Mouse (Mus musculus): ENCODE data around the gene Kctd11.
"Not testable (repeated sequence)": the region's sequence is repeated elsewhere in the genome, so short reads cannot be mapped to it uniquely, and the experiment has no call there.

The Kctd11 gene

GRCm38 (mm10) chr11:69880853-69881603, at the start of gene Kctd11:
TSS of gene Kctd11 (minus strand) at chr11:69881406.
- in situ Hi-C loops (cut with MboI; ENCODE audit: unreplicated experiment in 2 of 2): loop anchor here (5.0 kb wide), 1 partner anchor 41 kb away; the partner anchor contains the start of gene Eif5a (in 2 of the 2)

DNA sequence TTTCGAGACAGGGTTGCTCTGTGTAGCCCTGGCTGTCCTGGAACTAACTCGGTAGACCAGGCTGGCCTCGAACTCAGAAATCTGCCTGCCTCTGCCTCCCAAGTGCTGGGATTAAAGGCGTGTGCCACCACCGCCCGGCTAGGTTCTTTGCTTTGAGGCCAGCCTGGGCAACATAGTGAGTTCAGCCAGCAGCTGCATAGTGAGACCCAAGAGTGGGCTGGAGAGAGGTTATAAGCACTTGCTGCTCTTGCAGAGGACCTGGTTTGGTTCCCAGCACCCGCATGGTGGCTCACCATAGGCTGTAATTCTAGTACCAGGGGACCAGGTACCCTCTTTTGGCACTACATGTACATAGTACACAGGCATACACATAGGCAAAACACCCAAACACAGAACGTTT, 49.0 kb upstream of the Kctd11 start:
- in situ Hi-C loops (cut with MboI; ENCODE audit: unreplicated experiment in 2 of 2): loop anchor here (10.0 kb wide), 2 partner anchors 85 to 185 kb away; partner anchors contain the start of genes Acadvl (in 1 of the 2) and Dlg4 (in 1 of the 2)

DNA sequence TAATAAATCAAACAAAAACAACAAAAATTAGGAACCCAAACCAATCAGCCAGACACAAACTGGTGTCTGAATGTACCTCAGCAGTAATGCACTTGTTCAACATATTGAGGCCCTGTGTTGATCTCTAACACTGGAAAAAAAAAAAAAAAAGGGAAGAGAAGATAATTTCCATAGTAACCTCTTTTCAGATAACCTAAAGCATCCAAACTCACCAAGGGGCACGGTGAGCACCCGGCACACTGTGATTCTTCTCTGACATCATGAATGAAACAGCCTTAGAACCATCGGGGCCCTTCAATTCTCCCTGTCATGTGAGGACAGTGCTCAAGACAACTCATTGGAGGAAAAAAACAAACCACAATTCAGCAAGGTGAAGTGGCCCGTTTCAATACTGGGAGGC, 48.5 kb upstream of the Kctd11 start:
- in situ Hi-C loops (cut with MboI; ENCODE audit: unreplicated experiment in 2 of 2): loop anchor here (10.0 kb wide), 2 partner anchors 85 to 185 kb away; partner anchors contain the start of genes Acadvl (in 1 of the 2) and Dlg4 (in 1 of the 2)

GRCm38 (mm10) chr11:69927501-69927900, 46.3 kb upstream of the Kctd11 start:
- in situ Hi-C loops (cut with MboI; ENCODE audit: unreplicated experiment in 2 of 2): no loop called here

- in situ Hi-C loops (cut with MboI; ENCODE audit: unreplicated experiment in 2 of 2): loop anchor here (5.0 kb wide), 2 partner anchors 40 to 250 kb away; partner anchors contain the start of genes Kctd11 (in 2 of the 2) and Eif4a1 (in 1 of the 2)
Observed at GRCm38 (mm10) chr11:69922796-69923195, 41.6 kb upstream of the Kctd11 start.

DNA sequence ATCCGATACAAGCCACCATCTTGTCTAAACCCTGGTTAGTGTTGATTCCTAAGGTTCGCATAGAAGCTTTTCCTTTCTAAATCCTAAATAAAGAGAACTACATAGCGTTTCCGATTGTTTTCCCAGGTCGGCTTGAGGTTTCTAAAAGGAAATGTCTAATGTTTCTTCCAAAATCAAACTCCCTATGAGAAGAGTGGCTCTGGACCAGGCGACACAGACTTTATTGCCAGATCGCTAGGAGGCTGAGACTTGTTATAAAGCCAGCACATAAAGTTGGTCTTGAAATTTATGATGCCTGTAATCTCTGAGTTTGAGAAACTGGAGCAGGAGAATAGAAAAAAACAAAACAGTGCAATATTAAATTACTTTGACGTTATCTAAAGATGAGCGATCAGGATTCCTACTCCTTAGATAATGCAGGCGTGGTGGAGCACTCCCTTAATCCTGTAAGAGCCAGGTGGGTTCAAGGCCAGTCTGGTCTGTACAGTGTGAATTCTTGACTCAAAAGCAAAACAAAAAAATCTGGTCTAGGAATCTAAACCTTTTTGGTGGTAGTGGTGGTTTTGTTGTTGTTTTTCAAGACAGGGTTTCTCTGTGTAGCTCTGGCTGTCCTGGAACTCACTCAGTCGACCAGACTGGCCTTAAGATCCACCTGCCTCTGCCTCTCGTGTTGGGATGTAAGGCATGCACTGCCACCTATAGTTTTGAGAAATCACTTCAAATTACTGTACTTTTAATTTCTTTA, 41.0 kb upstream of the Kctd11 start:
- in situ Hi-C loops (cut with MboI; ENCODE audit: unreplicated experiment in 2 of 2): loop anchor here (5.0 kb wide), 2 partner anchors 40 to 250 kb away; partner anchors contain the start of genes Kctd11 (in 2 of the 2) and Eif4a1 (in 1 of the 2)

DNA sequence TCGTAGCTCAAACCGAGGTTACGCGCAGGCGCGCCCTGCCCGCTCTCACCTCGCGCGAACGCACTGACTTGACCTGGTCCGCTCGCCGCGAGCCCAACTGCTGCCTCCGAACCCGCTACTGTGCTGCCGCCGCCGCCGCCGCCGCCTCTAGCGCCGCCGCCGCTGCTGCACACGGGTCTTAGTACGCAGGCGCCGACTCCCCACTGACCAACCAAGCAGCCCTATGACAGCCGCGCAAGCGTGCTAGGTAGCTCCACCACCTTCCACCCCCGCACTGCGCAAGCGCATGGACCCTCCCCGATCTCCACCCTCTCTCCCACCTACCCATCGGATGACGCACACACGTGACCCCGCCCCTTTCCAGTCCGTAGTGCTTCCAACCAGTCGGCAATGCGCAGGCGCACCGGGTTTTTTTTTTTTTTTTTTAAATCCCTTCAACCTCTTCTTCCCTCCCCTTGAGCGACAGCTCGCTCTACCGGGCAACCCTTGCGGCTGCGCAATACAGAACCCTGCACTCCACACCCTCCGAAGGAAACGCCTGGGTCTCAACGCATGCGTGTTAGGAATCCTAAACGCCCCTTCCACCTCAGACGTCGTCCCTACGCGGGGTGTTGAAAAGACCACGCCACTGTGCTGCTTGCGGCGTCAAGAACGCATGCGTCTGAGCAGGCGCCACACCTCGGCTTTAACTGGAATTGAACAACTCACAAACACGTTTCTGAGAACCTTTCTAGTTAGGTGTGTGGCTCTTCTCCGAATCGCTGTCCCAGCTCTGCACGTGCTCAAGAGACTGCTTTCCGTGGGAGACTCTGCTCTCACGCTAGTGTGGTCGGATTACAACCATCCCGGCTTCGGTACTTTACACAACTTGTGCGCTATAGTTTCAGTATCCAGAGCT, 40.2 kb upstream of the Kctd11 start, which contains the start of gene Eif5a:
Gene Eif5a (minus strand): TSS at position 845 of the 898 bp plus-strand sequence.
- in situ Hi-C loops (cut with MboI; ENCODE audit: unreplicated experiment in 2 of 2): loop anchor here (5.0 kb wide), 2 partner anchors 39 to 249 kb away; partner anchors contain the start of genes Kctd11 (in 2 of the 2) and Eif4a1 (in 1 of the 2)

GRCm38 (mm10) chr11:69920266-69921031, 39.2 kb upstream of the Kctd11 start:
- in situ Hi-C loops (cut with MboI; ENCODE audit: unreplicated experiment in 2 of 2): loop anchor here (5.0 kb wide), 2 partner anchors 38 to 248 kb away; partner anchors contain the start of genes Kctd11 (in 2 of the 2) and Eif4a1 (in 1 of the 2)

GRCm38 (mm10) chr11:69919661-69920265, 38.6 kb upstream of the Kctd11 start:
- in situ Hi-C loops (cut with MboI; ENCODE audit: unreplicated experiment in 2 of 2): loop anchor here (5.0 kb wide), 2 partner anchors 37 to 247 kb away; partner anchors contain the start of genes Kctd11 (in 2 of the 2) and Eif4a1 (in 1 of the 2)

- in situ Hi-C loops (cut with MboI; ENCODE audit: unreplicated experiment in 2 of 2): no loop called here
Observed at GRCm38 (mm10) chr11:69919053-69919452, 37.8 kb upstream of the Kctd11 start.

DNA sequence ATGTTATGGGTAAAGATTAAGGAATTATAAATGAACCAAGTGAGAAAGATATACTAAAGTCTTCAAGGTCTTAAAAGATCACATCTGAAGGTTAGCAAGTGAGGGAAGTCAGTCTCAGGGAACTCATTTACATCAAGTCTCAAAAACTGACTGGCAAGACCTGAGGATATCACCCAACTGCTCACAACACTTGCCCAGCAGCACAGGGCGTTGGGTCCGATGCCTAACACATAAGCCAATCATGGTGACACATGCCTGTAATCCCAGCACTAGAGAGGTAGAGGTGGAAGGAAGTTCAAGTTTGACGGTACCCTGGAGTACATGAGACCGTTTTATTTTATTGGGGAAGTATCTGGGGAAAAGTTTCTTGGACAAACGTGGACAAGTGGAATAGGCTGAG, 36.9 kb upstream of the Kctd11 start:
- in situ Hi-C loops (cut with MboI; ENCODE audit: unreplicated experiment in 2 of 2): no loop called here

- in situ Hi-C loops (cut with MboI; ENCODE audit: unreplicated experiment in 2 of 2): no loop called here
Observed at GRCm38 (mm10) chr11:69917379-69917948, 36.3 kb upstream of the Kctd11 start.

- in situ Hi-C loops (cut with MboI; ENCODE audit: unreplicated experiment in 2 of 2): not testable (repeated sequence)
Observed at GRCm38 (mm10) chr11:69916652-69917378, 35.6 kb upstream of the Kctd11 start.

DNA sequence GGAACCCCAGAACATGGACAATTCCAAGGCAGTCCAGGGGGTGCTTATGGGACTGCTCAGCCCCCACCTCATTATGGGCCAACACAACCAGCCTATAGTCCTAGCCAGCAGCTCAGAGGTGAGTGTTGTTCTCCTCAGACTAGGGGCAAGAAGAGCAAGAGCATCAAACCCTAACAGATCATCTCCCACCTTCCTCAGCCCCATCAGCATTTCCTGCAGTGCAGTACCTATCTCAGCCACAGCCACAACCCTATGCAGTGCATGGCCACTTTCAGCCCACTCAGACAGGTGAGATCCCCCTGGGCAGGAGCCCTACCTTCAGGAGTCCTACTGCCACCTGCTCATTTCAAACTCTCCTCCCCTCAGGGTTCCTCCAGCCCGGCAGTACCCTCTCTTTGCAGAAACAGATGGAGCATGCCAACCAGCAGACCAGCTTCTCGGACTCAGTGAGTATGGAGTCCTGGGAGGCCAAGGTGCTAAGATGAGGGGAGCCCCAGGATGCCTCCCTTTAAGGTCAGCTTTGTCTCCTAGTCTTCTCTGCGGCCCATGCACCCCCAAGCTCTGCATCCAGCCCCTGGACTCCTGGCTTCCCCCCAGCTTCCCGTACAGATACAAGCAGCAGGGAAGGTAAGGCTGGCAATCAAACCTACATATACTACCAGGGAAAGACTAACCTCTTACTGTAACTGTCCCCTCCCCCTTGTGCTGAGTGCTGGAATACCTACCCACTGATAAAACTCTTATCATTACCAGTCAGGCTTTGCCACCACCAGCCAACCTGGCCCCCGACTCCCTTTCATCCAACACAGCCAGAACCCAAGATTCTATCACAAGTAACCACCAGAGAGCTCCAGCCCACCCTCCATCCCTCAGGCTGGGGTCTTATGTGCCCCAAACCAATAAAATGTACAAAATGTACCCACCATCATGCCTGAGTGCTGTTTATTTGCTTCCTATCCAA, 34.7 kb upstream of the Kctd11 start:
- in situ Hi-C loops (cut with MboI; ENCODE audit: unreplicated experiment in 2 of 2): no loop called here

DNA sequence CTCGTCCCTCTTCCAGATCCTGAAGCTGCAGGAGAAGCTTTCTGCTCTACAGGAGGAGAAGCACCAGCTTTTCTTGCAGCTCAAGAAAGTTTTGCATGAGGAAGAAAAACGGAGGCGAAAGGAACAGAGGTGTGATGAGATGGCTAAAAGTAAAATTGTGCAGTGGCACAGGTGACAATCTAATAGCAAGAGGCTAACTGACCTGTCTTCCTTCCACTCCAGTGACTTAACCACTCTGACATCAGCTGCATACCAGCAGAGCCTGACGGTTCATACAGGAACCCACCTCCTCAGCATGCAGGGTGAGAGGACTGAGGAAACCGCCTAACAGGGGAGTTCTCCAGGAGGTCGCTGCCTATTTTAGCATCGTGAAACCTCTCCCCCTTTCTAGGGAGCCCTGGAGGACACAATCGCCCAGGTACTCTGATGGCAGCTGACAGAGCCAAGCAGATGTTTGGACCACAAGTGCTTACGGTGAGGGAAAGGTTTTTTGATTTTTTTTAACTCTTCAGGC, 33.8 kb upstream of the Kctd11 start:
- in situ Hi-C loops (cut with MboI; ENCODE audit: unreplicated experiment in 2 of 2): no loop called here

DNA sequence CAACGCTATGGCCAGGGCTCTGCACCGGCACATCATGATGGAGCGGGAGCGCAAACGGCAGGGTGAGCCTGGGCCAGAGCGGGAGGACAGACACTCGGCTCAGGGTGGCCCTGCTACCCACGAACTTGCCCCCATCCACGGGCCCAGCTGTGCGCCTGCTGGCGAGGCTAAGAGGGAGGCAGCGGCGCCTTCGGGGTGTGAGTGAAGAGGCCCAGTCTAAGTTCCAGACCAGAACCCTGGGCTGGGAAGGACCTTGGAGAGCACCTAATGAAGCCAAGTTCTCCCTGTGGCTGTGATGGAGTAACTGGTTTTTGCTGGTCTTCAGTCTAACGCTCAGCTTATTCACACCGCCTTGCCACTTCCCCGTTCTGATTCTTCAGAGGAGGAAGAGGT, 33.2 kb upstream of the Kctd11 start:
- in situ Hi-C loops (cut with MboI; ENCODE audit: unreplicated experiment in 2 of 2): no loop called here

Data from v-Abl transformed pro-B cells (cell line).